Mouse (Mus musculus) embryonic facial prominence, embryonic 14.5 days (tissue): ENCODE data around the gene Gm10181. TPM values are rescaled to one million over a fixed set of nuclear protein-coding genes. Genes with fewer than 3 reads are reported as not detected.
A peak's percentile ranks its signal among the peaks of the same experiment; 100 is the strongest.
"Not testable (repeated sequence)": the region's sequence is repeated elsewhere in the genome, so short reads cannot be mapped to it uniquely, and the experiment has no call there.

Experiments
- ATAC-seq: fragments of 200-750 bp; cut with Nextera tagmentation; 2 replicates; pipeline ENCODE4 v1.8.0; 2017; ENCODE audit warnings: low read depth, moderate number of reproducible peaks, moderate TSS enrichment
- DNase-seq: peaks from one replicate; pipeline ENCODE4 v3.0.0-alpha.2; 2015; ENCODE audit warnings: low spot score
- H3K27ac ChIP-seq: fragments of 300-500 bp; sonication (generic); replicated peaks from 2 replicates; pipeline ENCODE4 v1.5.1; 2014; ENCODE audit warnings: low read depth, mild to moderate bottlenecking, low read length, moderate library complexity
- H3K27me3 ChIP-seq: fragments of 300-500 bp; sonication (generic); replicated peaks from 2 replicates; pipeline ENCODE4 v1.6.1; 2014; ENCODE audit warnings: low read length; ENCODE audit not compliant: control insufficient read depth, insufficient read depth
- H3K36me3 ChIP-seq: fragments of 300-500 bp; sonication (generic); 2 replicates; pipeline ENCODE4 v1.6.1; 2014; ENCODE audit warnings: low read length, mixed read lengths; ENCODE audit not compliant: control insufficient read depth, insufficient read depth
- H3K4me1 ChIP-seq: fragments of 300-500 bp; sonication (generic); 2 replicates; pipeline ENCODE4 v1.6.1; 2014; ENCODE audit warnings: antibody characterized with exemption, low read length; ENCODE audit not compliant: control insufficient read depth, insufficient read depth
- H3K4me2 ChIP-seq: fragments of 300-500 bp; sonication (generic); 2 replicates; pipeline ENCODE4 v1.6.1; 2014; ENCODE audit warnings: low read depth, mild to moderate bottlenecking, low read length, moderate library complexity, mixed read lengths
- H3K4me3 ChIP-seq: fragments of 300-500 bp; sonication (generic); 2 replicates; pipeline ENCODE4 v1.5.1; 2014; ENCODE audit warnings: low read depth, mild to moderate bottlenecking, low read length
- H3K9ac ChIP-seq: fragments of 300-500 bp; sonication (generic); 2 replicates; pipeline ENCODE4 v1.6.1; 2014; ENCODE audit warnings: low read depth, mild to moderate bottlenecking, low read length, moderate library complexity, mixed read lengths
- H3K9me3 ChIP-seq: fragments of 300-500 bp; sonication (generic); 2 replicates; pipeline ENCODE4 v1.6.1; 2016; ENCODE audit warnings: low read length; ENCODE audit not compliant: control insufficient read depth
- WGBS: fragments of 180-500 bp; shearing (Covaris S2); extraction: QIAGEN DNeasy Blood & Tissue Kit; methylation state at CpG from one replicate; pipeline ENCODE4 v1.1.7; 2014; 5-methylcytosine and 5-hydroxymethylcytosine counted together
- polyA plus RNA-seq: library from polyadenylated mRNA; unstranded; fragments of >200 nt; fragmentation: Nextera tagmentation; extraction: Ambion mirVana; gene quantifications from 2 replicates; pipeline ENCODE4 v1.2.1, GENCODE M21; 2014

Gene Gm10181
- polyA plus RNA-seq, 1 experiment from 2014 or later: not detected

DNA sequence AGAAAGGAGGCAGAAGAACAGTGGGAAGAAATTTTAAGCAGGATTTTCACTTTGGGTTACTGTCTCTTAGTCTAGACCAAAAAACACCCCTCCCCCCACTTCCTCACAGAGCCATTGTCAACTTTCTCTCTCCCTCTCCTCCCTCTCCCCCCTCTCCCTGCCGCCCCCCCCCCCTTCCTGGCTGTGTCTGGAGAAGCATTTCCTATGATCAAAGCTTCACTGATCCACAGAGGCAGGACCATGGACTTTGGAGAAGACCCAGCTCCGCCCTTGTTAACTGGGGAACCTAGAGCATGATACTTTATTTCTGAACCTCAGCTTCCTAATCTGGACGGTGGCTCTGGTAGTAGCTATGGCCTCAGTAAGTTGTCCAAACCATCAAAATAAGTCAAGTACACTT, 30.5 kb upstream of the Gm10181 start:
- Histone ChIP-seq H3K27ac (no peak overlapping the region), H3K4me1 (no peaks in the 10 kb centered on the region), H3K36me3 (no peaks in the 10 kb centered on the region), H3K4me2 (no peak overlapping the region), H3K27me3 (no peaks in the 10 kb centered on the region), H3K9me3 (no peaks in the 10 kb centered on the region), H3K9ac (no peak overlapping the region), H3K4me3 (no peak overlapping the region)
- no peak for DNase-seq
- 51% methylated on average over 2 of the region's 3 CpGs for WGBS
- ATAC-seq: no peak

DNA sequence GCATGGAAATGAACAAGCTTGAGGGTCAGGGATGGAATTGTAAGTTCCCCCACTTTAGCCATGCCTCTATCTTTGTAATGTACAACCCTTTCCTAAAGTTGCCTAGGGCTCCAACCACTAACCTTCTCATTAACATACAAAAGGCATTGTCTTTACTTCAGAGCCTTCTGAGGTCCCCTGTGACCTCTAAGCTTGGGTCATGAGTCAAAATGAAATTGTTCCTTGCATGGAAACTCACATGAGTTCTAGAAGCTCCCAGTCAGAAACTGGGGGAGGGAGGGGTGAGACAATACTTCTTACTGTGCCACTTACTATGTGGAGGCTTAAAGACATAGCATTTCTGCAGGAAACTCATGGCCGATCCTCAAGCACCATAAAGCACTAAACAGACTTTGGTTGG, 16.6 kb upstream of the Gm10181 start:
- no peaks in the 10 kb centered on the region for H3K9me3 ChIP-seq
- H3K27ac ChIP-seq: no peak overlapping the region
- DNase-seq: no peak
- no peaks in the 10 kb centered on the region for H3K27me3 ChIP-seq
- 83% methylated on average over 1 of the region's 1 CpGs for WGBS
- no peak overlapping the region for H3K4me2 ChIP-seq
- no peaks in the 10 kb centered on the region for H3K36me3 ChIP-seq
- H3K4me1 ChIP-seq: no peaks in the 10 kb centered on the region
- no peak for ATAC-seq
- no peak overlapping the region for H3K4me3 ChIP-seq
- no peak overlapping the region for H3K9ac ChIP-seq

DNA sequence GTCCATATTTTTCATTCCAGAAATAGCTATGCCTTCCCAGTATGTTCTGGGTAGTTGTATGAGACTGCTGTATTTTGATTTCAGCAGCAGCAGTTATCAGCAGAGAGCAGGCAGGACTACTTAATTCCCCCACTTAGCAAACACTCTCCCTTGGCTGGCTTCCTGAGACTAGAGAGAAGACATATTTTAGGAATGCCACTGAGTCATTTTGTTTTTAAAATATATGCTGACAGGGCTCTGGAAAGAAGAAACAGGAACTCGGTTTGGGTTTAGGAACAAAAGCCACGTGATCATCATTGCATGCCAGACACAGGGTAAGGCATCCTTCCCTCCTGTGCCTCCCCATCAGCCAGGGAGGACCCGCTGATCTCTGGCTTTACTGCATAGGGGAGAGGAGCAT, 13.2 kb upstream of the Gm10181 start:
- Histone ChIP-seq H3K9me3 (no peaks in the 10 kb centered on the region), H3K4me3 (no peak overlapping the region), H3K4me1 (no peaks in the 10 kb centered on the region), H3K27me3 (no peaks in the 10 kb centered on the region), H3K4me2 (no peak overlapping the region), H3K9ac (no peak overlapping the region), H3K27ac (no peak overlapping the region), H3K36me3 (no peaks in the 10 kb centered on the region)
- DNase-seq: peak; percentile 19
- 64% methylated on average over 3 of the region's 3 CpGs for WGBS
- ATAC-seq: no peak

DNA sequence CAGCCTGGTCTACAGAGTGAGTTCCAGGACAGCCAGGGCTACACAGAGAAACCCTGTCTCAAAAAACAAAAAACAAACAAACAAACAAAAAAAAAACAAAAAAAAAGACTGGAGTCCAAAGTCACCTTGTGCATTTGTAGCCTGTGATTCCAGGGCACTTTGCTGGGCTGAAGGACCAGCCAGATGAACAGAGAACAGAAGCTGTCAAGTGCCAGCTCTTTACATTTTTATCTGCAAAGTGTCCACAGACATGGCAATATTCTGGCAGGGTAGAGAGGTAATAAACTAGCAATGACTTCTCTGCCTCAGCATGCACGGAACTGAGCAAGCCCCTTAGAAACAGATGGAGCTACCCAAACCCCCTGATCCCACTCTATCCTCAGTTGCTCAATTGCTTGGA, 12.7 kb upstream of the Gm10181 start:
- DNase-seq (no peak), ATAC-seq (no peak)
- H3K4me3 ChIP-seq: no peak overlapping the region
- H3K36me3 ChIP-seq: no peaks in the 10 kb centered on the region
- H3K9me3 ChIP-seq: no peaks in the 10 kb centered on the region
- no peak overlapping the region for H3K27ac ChIP-seq
- 71% methylated on average over 1 of the region's 1 CpGs for WGBS
- no peaks in the 10 kb centered on the region for H3K27me3 ChIP-seq
- H3K9ac ChIP-seq: no peak overlapping the region
- no peaks in the 10 kb centered on the region for H3K4me1 ChIP-seq
- H3K4me2 ChIP-seq: no peak overlapping the region

DNA sequence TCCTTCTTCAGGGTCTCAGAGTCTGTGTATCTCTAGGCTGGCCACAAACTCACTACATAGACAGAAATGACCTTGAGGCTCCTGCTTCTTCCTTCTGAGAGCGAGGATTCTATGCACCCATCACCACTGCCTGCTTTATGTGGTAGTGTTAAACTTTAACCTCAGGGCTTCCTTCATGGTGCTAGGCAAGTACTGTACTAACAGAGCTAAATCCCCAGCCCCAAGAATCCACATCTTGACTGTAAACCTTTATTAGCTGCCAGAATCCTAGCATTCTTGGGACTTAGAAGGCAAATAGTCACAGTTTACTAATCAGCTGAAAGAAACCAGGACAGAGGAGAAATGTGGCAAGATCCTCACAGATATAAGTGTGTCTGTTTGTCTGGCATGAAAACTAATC, 1.6 kb downstream of the Gm10181 start:
- H3K27ac ChIP-seq: no peak overlapping the region
- DNase-seq: no peak
- no peak overlapping the region for H3K9ac ChIP-seq
- H3K4me2 ChIP-seq: no peak overlapping the region
- no peak for ATAC-seq
- no peaks in the 10 kb centered on the region for H3K36me3 ChIP-seq
- no peaks in the 10 kb centered on the region for H3K27me3 ChIP-seq
- no peaks in the 10 kb centered on the region for H3K9me3 ChIP-seq
- no peaks in the 10 kb centered on the region for H3K4me1 ChIP-seq
- 56% methylated on average over 1 of the region's 1 CpGs for WGBS
- H3K4me3 ChIP-seq: no peak overlapping the region

DNA sequence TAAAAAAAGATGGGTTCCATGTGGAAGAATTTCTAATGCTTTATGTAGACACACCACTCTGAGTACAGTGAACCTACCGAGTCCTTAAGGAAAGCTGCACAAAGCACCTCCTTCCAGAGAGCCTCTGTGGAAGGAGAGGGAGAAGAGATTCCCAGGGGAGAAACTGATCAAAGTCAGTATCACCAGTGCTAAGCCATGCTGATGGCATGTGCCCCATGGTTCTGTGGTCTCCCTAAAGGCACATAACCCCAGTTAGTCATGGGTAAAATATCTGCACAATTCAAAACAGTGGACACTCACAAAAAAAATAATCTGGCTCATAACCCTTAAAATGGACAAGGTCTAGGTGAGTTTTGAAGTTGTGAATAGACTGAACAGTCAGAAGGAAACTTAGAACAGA, 13.7 kb downstream of the Gm10181 start:
- Histone ChIP-seq H3K4me3 (no peak overlapping the region), H3K9me3 (no peaks in the 10 kb centered on the region), H3K27ac (no peak overlapping the region), H3K27me3 (no peaks in the 10 kb centered on the region), H3K4me2 (no peak overlapping the region), H3K4me1 (no peaks in the 10 kb centered on the region), H3K36me3 (peaks cover 27% of the 10 kb centered on the region), H3K9ac (no peak overlapping the region)
- 80% methylated on average over 1 of the region's 1 CpGs for WGBS
- DNase-seq (no peak), ATAC-seq (no peak)

DNA sequence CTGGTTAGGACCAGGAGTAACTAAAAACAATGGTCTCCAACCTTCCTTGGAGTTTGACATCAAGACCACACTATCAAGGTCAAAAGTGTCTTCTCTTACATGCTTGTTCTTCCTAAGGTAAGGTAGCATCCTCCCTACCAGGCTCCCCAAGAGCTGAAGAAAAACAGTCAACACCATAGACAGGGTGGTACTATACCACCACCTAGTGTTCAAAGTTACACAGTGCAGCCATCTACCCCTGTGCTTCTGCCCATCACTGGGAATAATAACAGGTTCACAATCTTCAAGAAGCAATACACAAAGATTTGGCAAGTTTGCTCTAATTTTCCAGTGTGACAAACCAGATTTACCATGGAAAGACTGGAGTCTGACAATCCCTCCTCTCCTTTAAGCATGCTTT, 15.4 kb downstream of the Gm10181 start:
- H3K9ac ChIP-seq: no peak overlapping the region
- H3K4me3 ChIP-seq: no peak overlapping the region
- no peak overlapping the region for H3K27ac ChIP-seq
- H3K4me1 ChIP-seq: no peaks in the 10 kb centered on the region
- no peaks in the 10 kb centered on the region for H3K27me3 ChIP-seq
- ATAC-seq (no peak), DNase-seq (peak; percentile 30)
- H3K4me2 ChIP-seq: no peak overlapping the region
- no peaks in the 10 kb centered on the region for H3K9me3 ChIP-seq
- peaks cover 37% of the 10 kb centered on the region for H3K36me3 ChIP-seq

DNA sequence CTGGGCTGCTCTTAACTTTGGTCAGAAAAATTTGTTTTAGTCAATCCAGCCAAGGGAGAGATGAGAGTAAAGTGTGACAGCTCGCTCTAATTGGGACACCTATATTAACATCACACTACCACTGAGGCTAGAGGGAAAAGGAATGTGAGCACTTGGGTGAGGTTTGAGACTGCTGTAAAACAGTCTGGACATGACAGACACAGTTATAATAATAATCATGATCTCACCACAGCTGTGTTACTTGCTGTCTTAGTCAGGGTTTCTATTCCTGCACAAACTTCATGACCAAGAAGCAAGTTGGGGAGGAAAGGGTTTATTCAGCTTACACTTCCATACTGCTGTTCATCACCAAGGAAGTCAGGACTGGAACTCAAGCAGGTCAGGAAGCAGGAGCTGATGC, 34.4 kb downstream of the Gm10181 start:
- not testable (repeated sequence) for H3K4me1 ChIP-seq, H3K4me2 ChIP-seq, H3K9me3 ChIP-seq, H3K27ac ChIP-seq, H3K4me3 ChIP-seq, DNase-seq, H3K27me3 ChIP-seq, H3K9ac ChIP-seq, ATAC-seq
- peaks cover 39% of the 10 kb centered on the region for H3K36me3 ChIP-seq
- 86% methylated on average over 1 of the region's 1 CpGs for WGBS

DNA sequence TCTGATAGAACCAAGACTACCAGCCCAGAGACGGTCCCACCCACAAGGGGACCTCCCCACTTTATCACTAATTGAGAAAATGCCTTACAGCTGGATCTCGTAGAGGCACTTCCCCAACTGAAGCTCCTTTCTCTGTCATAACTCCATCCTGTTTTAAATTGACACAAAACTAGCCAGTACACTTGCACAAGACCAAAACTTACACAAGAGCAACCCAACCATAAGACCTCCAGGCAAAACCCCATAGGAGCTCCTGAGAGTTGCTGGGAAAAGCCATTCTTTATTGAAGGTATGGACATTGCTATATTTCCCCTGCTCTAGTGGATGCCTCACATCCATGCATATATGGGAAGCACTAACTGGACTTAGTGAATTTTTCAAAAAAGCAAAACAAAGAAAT, 34.8 kb downstream of the Gm10181 start:
- no peaks in the 10 kb centered on the region for H3K9me3 ChIP-seq
- H3K36me3 ChIP-seq: peaks cover 36% of the 10 kb centered on the region
- no peaks in the 10 kb centered on the region for H3K4me1 ChIP-seq
- H3K4me3 ChIP-seq: no peak overlapping the region
- H3K4me2 ChIP-seq: no peak overlapping the region
- ATAC-seq (no peak), DNase-seq (no peak)
- no peak overlapping the region for H3K27ac ChIP-seq
- no peaks in the 10 kb centered on the region for H3K27me3 ChIP-seq
- H3K9ac ChIP-seq: no peak overlapping the region
- 44% methylated on average over 2 of the region's 2 CpGs for WGBS
